Mouse (Mus musculus): ENCODE results near the gene Unc5a.

DNA sequence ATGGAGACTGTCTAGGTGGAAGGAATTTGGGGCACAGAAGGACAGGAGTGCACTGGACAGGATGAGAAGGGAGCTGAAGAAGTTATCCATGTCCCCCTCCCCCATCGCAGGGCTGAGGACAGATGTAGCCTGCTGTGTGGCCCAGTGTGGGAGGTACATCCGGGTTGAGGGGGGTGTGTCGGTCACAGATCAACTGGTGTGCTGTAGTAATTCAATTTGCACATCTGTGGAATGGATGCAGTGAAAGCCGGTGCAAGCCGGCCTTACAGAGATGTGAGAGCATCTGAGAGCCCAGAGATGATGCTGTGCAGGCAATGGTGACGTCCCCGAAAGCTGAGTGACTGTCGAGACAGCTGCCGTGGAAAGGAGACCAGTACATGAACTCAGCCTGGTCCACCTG is 20.3 kb downstream of the Unc5a start:
- no peak for TF ChIP-seq CHD2 (IDR thresholded peaks at IDR 0.05; ENCODE audit: low read depth, low read length)
- TF ChIP-seq ZNF384 (IDR thresholded peaks at IDR 0.05; ENCODE audit: low read depth, low read length) = no peak
- TF ChIP-seq HCFC1 (IDR thresholded peaks at IDR 0.05; ENCODE audit: borderline replicate concordance, insufficient read depth, low read length) = no peak
